Mouse (Mus musculus) bone marrow, adult 2 months (tissue): ENCODE measurements around the gene Tmem130.

Experiments used
- CTCF ChIP-seq: fragments of 200-500 bp; IDR thresholded peaks from 2 replicates; pipeline ENCODE4 v1.5.1; 2011; ENCODE audit warnings: low read length, control low read depth; ENCODE audit not compliant: control insufficient read depth, insufficient read depth
- POLR2A ChIP-seq: fragments of 200-500 bp; IDR thresholded peaks from 2 replicates; pipeline ENCODE4 v1.6.1; 2011; ENCODE audit warnings: low read depth, mild to moderate bottlenecking, control low read depth, low read length, borderline replicate concordance; ENCODE audit not compliant: control insufficient read depth

GRCm38 (mm10) chr5:144717186-144717585 lies 44.4 kb downstream of the Tmem130 start:
- TF ChIP-seq POLR2A = no peak
- TF ChIP-seq CTCF = no peak
